Mouse (Mus musculus): ENCODE measurements around the gene Sh3bgrl3. TPM values are rescaled to one million over a fixed set of nuclear protein-coding genes. Genes with fewer than 3 reads are reported as not detected.

Sh3bgrl3 gene
- polyA plus RNA-seq, 1 experiment = 258 TPM

- no peak overlapping the region for H3K4me3 ChIP-seq (replicated peaks; ENCODE audit: insufficient read depth, low read depth, low read length)
- TF ChIP-seq POLR2A (IDR thresholded peaks at IDR 0.05; ENCODE audit: borderline replicate concordance, insufficient read depth, low read length) (no peak), CTCF (IDR thresholded peaks at IDR 0.05; ENCODE audit: borderline replicate concordance, insufficient read depth, low read depth, low read length) (no peak)
- H3K27me3 ChIP-seq (ENCODE audit: control insufficient read depth, insufficient read depth, low read length) = no peaks in the 10 kb centered on the region
- no peak overlapping the region for H3K27ac ChIP-seq (ENCODE audit: insufficient read depth, low read length)
- DNase-seq = no peak
- 48% methylated on average over 4 of the region's 4 CpGs for WGBS
- H3K4me1 ChIP-seq (ENCODE audit: control insufficient read depth, insufficient read depth, low read length) = peaks cover 9% of the 10 kb centered on the region
Observed at GRCm38 (mm10) chr4:134121571-134121970, 7.0 kb downstream of the Sh3bgrl3 start.

GRCm38 (mm10) chr4:134120916-134121315, 7.7 kb downstream of the Sh3bgrl3 start:
- DNase-seq = no peak
- Histone ChIP-seq H3K4me1 (ENCODE audit: control insufficient read depth, insufficient read depth, low read length) (peaks cover 9% of the 10 kb centered on the region), H3K27me3 (ENCODE audit: control insufficient read depth, insufficient read depth, low read length) (no peaks in the 10 kb centered on the region), H3K27ac (ENCODE audit: insufficient read depth, low read length) (no peak overlapping the region), H3K4me3 (replicated peaks; ENCODE audit: insufficient read depth, low read depth, low read length) (no peak overlapping the region)
- no peak for TF ChIP-seq POLR2A (IDR thresholded peaks at IDR 0.05; ENCODE audit: borderline replicate concordance, insufficient read depth, low read length)
- TF ChIP-seq CTCF (IDR thresholded peaks at IDR 0.05; ENCODE audit: borderline replicate concordance, insufficient read depth, low read depth, low read length) = no peak
- 88% methylated on average over 4 of the region's 4 CpGs for WGBS

GRCm38 (mm10) chr4:134120192-134120805, 8.3 kb downstream of the Sh3bgrl3 start:
- TF ChIP-seq CTCF (IDR thresholded peaks at IDR 0.05; ENCODE audit: borderline replicate concordance, insufficient read depth, low read depth, low read length) = no peak
- no peak for TF ChIP-seq POLR2A (IDR thresholded peaks at IDR 0.05; ENCODE audit: borderline replicate concordance, insufficient read depth, low read length)
- 87% methylated on average over 6 of the region's 6 CpGs for WGBS

GRCm38 (mm10) chr4:134119644-134120043, 8.9 kb downstream of the Sh3bgrl3 start:
- 57% methylated on average over 9 of the region's 9 CpGs for WGBS
- Histone ChIP-seq H3K27ac (ENCODE audit: insufficient read depth, low read length) (no peak overlapping the region), H3K4me1 (ENCODE audit: control insufficient read depth, insufficient read depth, low read length) (peaks cover 7% of the 10 kb centered on the region)

More at GRCm38 (mm10) chr4:134120192-134120805, 8.3 kb downstream of the Sh3bgrl3 start:
- DNase-seq = no peak
- Histone ChIP-seq H3K4me1 (ENCODE audit: control insufficient read depth, insufficient read depth, low read length) (peaks cover 9% of the 10 kb centered on the region), H3K4me3 (replicated peaks; ENCODE audit: insufficient read depth, low read depth, low read length) (no peak overlapping the region), H3K27ac (ENCODE audit: insufficient read depth, low read length) (no peak overlapping the region), H3K27me3 (ENCODE audit: control insufficient read depth, insufficient read depth, low read length) (no peaks in the 10 kb centered on the region)

GRCm38 (mm10) chr4:134119042-134119441, 9.5 kb downstream of the Sh3bgrl3 start:
- no peak for TF ChIP-seq CTCF (IDR thresholded peaks at IDR 0.05; ENCODE audit: borderline replicate concordance, insufficient read depth, low read depth, low read length)
- TF ChIP-seq POLR2A (IDR thresholded peaks at IDR 0.05; ENCODE audit: borderline replicate concordance, insufficient read depth, low read length) = no peak
- Histone ChIP-seq H3K4me1 (ENCODE audit: control insufficient read depth, insufficient read depth, low read length) (peaks cover under 1% of the 10 kb centered on the region; the same call in 1 of the 2 replicates), H3K4me3 (replicated peaks; ENCODE audit: insufficient read depth, low read depth, low read length) (no peak overlapping the region), H3K27me3 (ENCODE audit: control insufficient read depth, insufficient read depth, low read length) (no peaks in the 10 kb centered on the region), H3K27ac (ENCODE audit: insufficient read depth, low read length) (no peak overlapping the region)
- 80% methylated on average over 5 of the region's 5 CpGs for WGBS
- no peak for DNase-seq

More at GRCm38 (mm10) chr4:134119644-134120043, 8.9 kb downstream of the Sh3bgrl3 start:
- no peaks in the 10 kb centered on the region for H3K27me3 ChIP-seq (ENCODE audit: control insufficient read depth, insufficient read depth, low read length)
- H3K4me3 ChIP-seq (replicated peaks; ENCODE audit: insufficient read depth, low read depth, low read length) = no peak overlapping the region
- no peak for TF ChIP-seq POLR2A (IDR thresholded peaks at IDR 0.05; ENCODE audit: borderline replicate concordance, insufficient read depth, low read length)
- peak; percentile 12; the same call in 1 of the 2 replicates for TF ChIP-seq CTCF (IDR thresholded peaks at IDR 0.05; ENCODE audit: borderline replicate concordance, insufficient read depth, low read depth, low read length)
- no peak for DNase-seq

DNA sequence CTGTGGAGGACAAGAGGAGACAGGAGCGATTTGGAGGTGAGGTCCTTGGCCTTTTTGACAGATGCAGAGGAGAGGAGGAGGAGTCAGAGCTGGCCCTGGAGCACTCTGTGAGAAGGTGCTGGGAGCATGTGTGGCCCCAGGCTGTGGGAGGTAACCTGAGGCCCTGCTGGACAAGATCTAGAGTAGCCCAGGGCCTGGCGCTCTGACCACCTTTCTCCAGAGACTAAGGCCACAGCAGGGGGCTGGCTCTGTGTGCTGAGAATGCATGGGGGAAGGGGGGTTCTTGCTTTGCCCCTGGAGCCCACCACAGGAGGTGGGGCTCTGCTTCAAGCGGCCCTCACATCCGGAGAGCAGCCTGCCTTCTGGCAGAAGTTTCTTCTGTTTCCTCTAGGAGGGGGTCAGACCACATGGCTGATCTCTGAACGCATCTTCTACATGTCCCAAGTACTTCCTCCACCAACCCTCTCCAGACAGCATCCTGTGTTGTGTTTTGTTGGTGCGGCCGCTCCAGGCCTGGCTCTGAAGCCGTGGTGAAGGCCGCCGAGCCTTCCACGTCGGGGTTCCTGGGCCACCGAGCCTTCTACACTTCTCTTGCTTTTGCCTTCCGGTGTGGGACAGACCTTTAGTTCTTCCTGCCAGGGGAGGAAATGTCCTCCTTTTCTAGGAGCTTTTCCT, 10.3 kb downstream of the Sh3bgrl3 start:
- Histone ChIP-seq H3K4me3 (replicated peaks; ENCODE audit: insufficient read depth, low read depth, low read length) (no peak overlapping the region), H3K27me3 (ENCODE audit: control insufficient read depth, insufficient read depth, low read length) (no peaks in the 10 kb centered on the region), H3K4me1 (ENCODE audit: control insufficient read depth, insufficient read depth, low read length) (no peaks in the 10 kb centered on the region), H3K27ac (ENCODE audit: insufficient read depth, low read length) (no peak overlapping the region)
- TF ChIP-seq CTCF (IDR thresholded peaks at IDR 0.05; ENCODE audit: borderline replicate concordance, insufficient read depth, low read depth, low read length) (no peak), POLR2A (IDR thresholded peaks at IDR 0.05; ENCODE audit: borderline replicate concordance, insufficient read depth, low read length) (no peak)
- DNase-seq = no peak
- WGBS = 72% methylated on average over 14 of the region's 14 CpGs

GRCm38 (mm10) chr4:134117012-134117411, 11.6 kb downstream of the Sh3bgrl3 start:
- no peak for DNase-seq
- Histone ChIP-seq H3K27me3 (ENCODE audit: control insufficient read depth, insufficient read depth, low read length) (no peaks in the 10 kb centered on the region), H3K4me1 (ENCODE audit: control insufficient read depth, insufficient read depth, low read length) (no peaks in the 10 kb centered on the region), H3K4me3 (replicated peaks; ENCODE audit: insufficient read depth, low read depth, low read length) (no peak overlapping the region), H3K27ac (ENCODE audit: insufficient read depth, low read length) (no peak overlapping the region)
- 79% methylated on average over 8 of the region's 8 CpGs for WGBS
- TF ChIP-seq POLR2A (IDR thresholded peaks at IDR 0.05; ENCODE audit: borderline replicate concordance, insufficient read depth, low read length) = no peak
- no peak for TF ChIP-seq CTCF (IDR thresholded peaks at IDR 0.05; ENCODE audit: borderline replicate concordance, insufficient read depth, low read depth, low read length)

DNA sequence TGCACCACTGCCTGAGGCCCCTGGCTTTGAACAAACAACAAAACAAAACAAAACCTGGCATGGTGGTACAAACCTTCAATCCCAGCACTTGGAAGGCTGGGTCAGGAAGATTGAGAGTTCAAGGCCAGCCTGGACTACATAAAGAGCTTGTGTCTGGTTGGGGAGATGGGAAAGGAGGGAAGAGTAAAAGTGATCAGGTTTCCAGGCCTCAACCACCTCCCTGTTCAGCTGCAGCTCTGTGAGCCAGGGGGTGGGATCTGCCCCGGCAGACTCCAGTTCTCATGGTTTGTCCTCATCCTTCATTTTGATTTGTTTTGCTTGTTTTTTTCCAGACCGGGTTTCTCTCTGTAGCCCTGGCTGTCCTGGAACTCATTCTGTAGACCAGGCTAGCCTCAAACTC, 12.1 kb downstream of the Sh3bgrl3 start:
- no peaks in the 10 kb centered on the region for H3K4me1 ChIP-seq (ENCODE audit: control insufficient read depth, insufficient read depth, low read length)
- TF ChIP-seq CTCF (IDR thresholded peaks at IDR 0.05; ENCODE audit: borderline replicate concordance, insufficient read depth, low read depth, low read length) (no peak), POLR2A (IDR thresholded peaks at IDR 0.05; ENCODE audit: borderline replicate concordance, insufficient read depth, low read length) (no peak)
- no peak for DNase-seq
- no peaks in the 10 kb centered on the region for H3K27me3 ChIP-seq (ENCODE audit: control insufficient read depth, insufficient read depth, low read length)
- no peak overlapping the region for H3K27ac ChIP-seq (ENCODE audit: insufficient read depth, low read length)
- 89% methylated on average over 2 of the region's 2 CpGs for WGBS
- H3K4me3 ChIP-seq (replicated peaks; ENCODE audit: insufficient read depth, low read depth, low read length) = no peak overlapping the region

Data from cerebellum, adult 2 months (tissue).